8 mouse cellular contexts compared by ENCODE assay signal in the genomic region with DNA sequence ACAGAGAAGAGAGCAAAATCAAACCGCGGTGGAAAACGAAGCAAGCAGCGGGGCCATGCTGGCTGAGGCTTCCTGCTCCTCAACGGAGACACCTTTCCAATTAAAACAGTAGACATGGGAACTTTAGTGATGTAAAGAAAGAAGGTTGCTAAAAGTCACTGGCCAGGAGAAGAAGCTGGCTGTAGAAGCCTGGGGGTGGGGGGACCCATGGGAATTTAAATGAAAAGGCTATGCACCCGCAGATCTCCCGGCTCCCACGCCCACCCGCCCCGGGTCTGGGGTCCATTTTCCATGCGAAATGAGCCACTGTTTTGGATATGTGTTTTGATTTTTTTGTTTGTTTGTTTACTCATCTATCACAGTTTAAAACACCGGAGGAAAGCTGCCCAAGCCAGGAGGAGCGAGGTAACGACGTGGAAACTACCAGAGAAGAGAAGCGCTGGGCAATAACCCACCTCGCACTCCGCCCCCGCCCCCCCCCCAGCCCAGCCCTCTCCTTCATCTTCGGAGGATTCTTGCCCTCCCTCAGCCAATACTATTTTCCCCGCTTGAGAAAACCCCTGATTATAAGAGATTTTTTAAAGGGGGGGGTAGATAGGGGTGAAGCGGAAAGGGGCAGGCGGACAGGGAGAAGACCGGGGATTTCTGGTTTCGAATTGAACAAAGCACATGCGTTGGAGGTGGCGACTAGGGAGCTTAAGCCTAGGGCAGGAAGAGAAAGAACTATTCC. TPM values are rescaled to one million over a fixed set of nuclear protein-coding genes. Genes with fewer than 3 reads are reported as not detected.
DNase-seq lines count a peak whose midpoint lies in the region; ATAC-seq and TF ChIP-seq lines count a peak whose summit lies in the region.

No protein-coding gene starts in this region.

- ATAC-seq in heart, embryonic 12.5 days (ENCODE audit: insufficient number of reproducible peaks, low FRiP score) = no peak
- ATAC-seq in liver, embryonic 14.5 days (ENCODE audit: insufficient read depth) = no peak
- ATAC-seq in megakaryocyte progenitor cell, adult 5-6 weeks (replicated peaks; ENCODE audit: poor library complexity) = no peak
- ATAC-seq in activated CD4-positive, CD25-positive, alpha-beta regulatory T cell, adult 4 months = no peak

- 3% methylated on average over 27 of the region's 27 CpGs for WGBS in heart, embryonic 12.5 days
- WGBS in thymus, adult 2 months = 5% methylated on average over 27 of the region's 27 CpGs
- 1% methylated on average over 27 of the region's 27 CpGs for WGBS in liver, embryonic 14.5 days (ENCODE audit: insufficient replicate concordance)

- no peak for TF ChIP-seq POLR2A in thymus, adult 2 months (IDR thresholded peaks at IDR 0.05; ENCODE audit: control insufficient read depth, extremely low read depth, insufficient read depth, low read length, poor library complexity)

- peaks cover 55% of the 10 kb centered on the region for H3K27me3 ChIP-seq in heart, embryonic 12.5 days (replicated peaks)
- peaks cover 55% of the 10 kb centered on the region for H3K27me3 ChIP-seq in thymus, adult 2 months (ENCODE audit: control insufficient read depth, insufficient read depth, low read length)
- peaks cover 97% of the 10 kb centered on the region for H3K27me3 ChIP-seq in liver, embryonic 14.5 days (ENCODE audit: control insufficient read depth, insufficient read depth, low read length)

- no peak for TF ChIP-seq EP300 in liver, embryonic 14.5 days (IDR thresholded peaks at IDR 0.05; ENCODE audit: low read depth)

- H3K4me1 ChIP-seq in heart, embryonic 12.5 days (replicated peaks) = peaks cover 46% of the 10 kb centered on the region
- peaks cover 39% of the 10 kb centered on the region for H3K4me1 ChIP-seq in thymus, adult 2 months (replicated peaks; ENCODE audit: control insufficient read depth, insufficient read depth, low read length)
- no peaks in the 10 kb centered on the region for H3K4me1 ChIP-seq in liver, embryonic 14.5 days (replicated peaks; ENCODE audit: control insufficient read depth in 2 of 2, insufficient read depth in 2 of 2, low read length in 1 of 2)

- H3K27ac ChIP-seq in heart, embryonic 12.5 days (ENCODE audit: poor library complexity, severe bottlenecking) = no peak overlapping the region
- no peak overlapping the region for H3K27ac ChIP-seq in thymus, adult 2 months (ENCODE audit: control insufficient read depth, insufficient read depth, low read length)
- H3K27ac ChIP-seq in liver, embryonic 14.5 days = no peak overlapping the region

- H3K4me3 ChIP-seq in heart, embryonic 12.5 days = peak overlapping the region; percentile 48
- peak overlapping the region; percentile 1; the same call in 1 of the 2 replicates for H3K4me3 ChIP-seq in thymus, adult 2 months (ENCODE audit: control insufficient read depth, insufficient read depth, low read length)
- peak overlapping the region in 1 of 2 experiments; percentile 14; a peak in 1 of 4 replicates for H3K4me3 ChIP-seq in liver, embryonic 14.5 days (ENCODE audit: insufficient read depth in 1 of 2, low read depth in 2 of 2, low read length in 2 of 2)

- no peaks in the 10 kb centered on the region for H3K36me3 ChIP-seq in heart, embryonic 12.5 days
- H3K36me3 ChIP-seq in thymus, adult 2 months (ENCODE audit: control insufficient read depth, insufficient read depth, low read length) = no peaks in the 10 kb centered on the region
- H3K36me3 ChIP-seq in liver, embryonic 14.5 days (replicated peaks; ENCODE audit: control insufficient read depth, insufficient read depth, low read depth) = no peaks in the 10 kb centered on the region

- no peak for TF ChIP-seq CTCF in thymus, adult 2 months (IDR thresholded peaks at IDR 0.05; ENCODE audit: borderline replicate concordance, control insufficient read depth, extremely low read depth, insufficient read depth, low read length, poor library complexity)
- no peak for TF ChIP-seq CTCF in liver, embryonic 14.5 days (IDR thresholded peaks at IDR 0.05; ENCODE audit: low read depth)

- no peak for DNase-seq in heart, postnatal 25 days (ENCODE audit: low spot score)
- DNase-seq in thymus, adult 2 months = no peak
- no peak for DNase-seq in thymus, postnatal 4 days
- DNase-seq in liver, embryonic 14.5 days (ENCODE audit: low read depth in 3 of 3, low spot score in 3 of 3) = no peak
- DNase-seq in yolk sac, embryonic 10.5 days (ENCODE audit: low spot score) = no peak

- H3K4me2 ChIP-seq in heart, embryonic 12.5 days = peak overlapping the region; percentile 95
- peak overlapping the region; percentile 34 for H3K4me2 ChIP-seq in liver, embryonic 14.5 days (ENCODE audit: low read depth)

- intact Hi-C loops in heart, postnatal 25 days (cut with DNase I) = loop anchor here (10.0 kb wide), 2 partner anchors 1129 to 1209 kb away; no protein-coding TSS in a partner anchor

- no peak overlapping the region for H3K9ac ChIP-seq in heart, embryonic 12.5 days
- H3K9ac ChIP-seq in liver, embryonic 14.5 days (replicated peaks) = no peak overlapping the region

- no peaks in the 10 kb centered on the region for H3K9me3 ChIP-seq in heart, embryonic 12.5 days (replicated peaks)
- H3K9me3 ChIP-seq in liver, embryonic 14.5 days (ENCODE audit: control insufficient read depth, low read length) = no peaks in the 10 kb centered on the region

RNA-seq across cellular contexts. Expression of a gene that starts 2.9 kb away (rescaled TPM):
- polyA plus RNA-seq in heart, embryonic 12.5 days (2016; fragmentation: Nextera tagmentation; extraction: Ambion mirVana) = 1.7 and 1.8 TPM in 2 replicates
- not detected for total RNA-seq in heart, postnatal 25 days (2021)
- polyA plus RNA-seq in thymus, adult 2 months (2012; rRNA removed) = not detected in 2 replicates
- polyA plus RNA-seq in liver, embryonic 14.5 days (2012; rRNA removed) = not detected in 2 replicates
- polyA plus RNA-seq in liver, embryonic 14.5 days (2014; fragmentation: Nextera tagmentation; extraction: Ambion mirVana) = not detected in 2 replicates
- total RNA-seq in megakaryocyte progenitor cell, adult 5-6 weeks (2015) = not detected in 2 replicates
- total RNA-seq in megakaryocyte progenitor cell, adult 5-6 weeks (2017) = not detected in 2 replicates
- polyA plus RNA-seq in activated CD4-positive, CD25-positive, alpha-beta regulatory T cell, adult 4 months (2017; shearing (Covaris generic)) = under 1 TPM in 1 of 2 experiments, not detected in 1; 0.87 TPM

RNA-seq across cellular contexts. Expression of a gene that starts 5.4 kb away (rescaled TPM):
- polyA plus RNA-seq in heart, embryonic 12.5 days (2016; fragmentation: Nextera tagmentation; extraction: Ambion mirVana) = 1.0 TPM in 1 of 2 replicates, not detected in the other
- not detected for total RNA-seq in heart, postnatal 25 days (2021)
- not detected in 2 replicates for polyA plus RNA-seq in thymus, adult 2 months (2012; rRNA removed)
- not detected in 2 replicates for polyA plus RNA-seq in liver, embryonic 14.5 days (2012; rRNA removed)
- polyA plus RNA-seq in liver, embryonic 14.5 days (2014; fragmentation: Nextera tagmentation; extraction: Ambion mirVana) = not detected in 2 replicates
- total RNA-seq in megakaryocyte progenitor cell, adult 5-6 weeks (2015) = not detected in 2 replicates
- total RNA-seq in megakaryocyte progenitor cell, adult 5-6 weeks (2017) = not detected in 2 replicates
- polyA plus RNA-seq in activated CD4-positive, CD25-positive, alpha-beta regulatory T cell, adult 4 months (2017; shearing (Covaris generic)) = 1 to 10 TPM in 1 of 2 experiments, not detected in 1; 2.0 TPM

RNA-seq across cellular contexts. Expression of a gene that starts 5.9 kb away (rescaled TPM):
- 7.9 and 8.0 TPM in 2 replicates for polyA plus RNA-seq in heart, embryonic 12.5 days (2016; fragmentation: Nextera tagmentation; extraction: Ambion mirVana)
- 1 to 10 TPM; 1.1 to 1.7 TPM for total RNA-seq in heart, postnatal 25 days (2021)
- 87.2 and 126 TPM in 2 replicates for polyA plus RNA-seq in thymus, adult 2 months (2012; rRNA removed)
- 0.16 and 0.30 TPM in 2 replicates for polyA plus RNA-seq in liver, embryonic 14.5 days (2012; rRNA removed)
- 0.38 and 0.63 TPM in 2 replicates for polyA plus RNA-seq in liver, embryonic 14.5 days (2014; fragmentation: Nextera tagmentation; extraction: Ambion mirVana)
- total RNA-seq in megakaryocyte progenitor cell, adult 5-6 weeks (2015) = 0.47 TPM in 1 of 2 replicates, not detected in the other
- 0.25 and 0.71 TPM in 2 replicates for total RNA-seq in megakaryocyte progenitor cell, adult 5-6 weeks (2017)
- polyA plus RNA-seq in activated CD4-positive, CD25-positive, alpha-beta regulatory T cell, adult 4 months (2017; shearing (Covaris generic)) = 100 to 1,000 TPM; 120 to 138 TPM
